Comparison of ENCODE assay signal across 18 mouse cellular contexts in genomic region chr2:110181666-110182065, GRCm38 (mm10).
DNase-seq lines count a peak whose midpoint lies in the region; ATAC-seq and TF ChIP-seq lines count a peak whose summit lies in the region.
"Had no signal": no experiment of that assay in that cellular context is flagged by ENCODE, and none has a peak within 500 bp of the region (broad histone marks: within the 10 kb centered on the region; RNA-seq: fewer than 3 reads in every experiment).

No protein-coding gene starts in this region.

- no peak overlapping the region for H3K9ac ChIP-seq in heart, postnatal 0 days (replicated peaks; ENCODE audit: low read depth, low read length)
- H3K9ac ChIP-seq: hindbrain, embryonic 13.5 days had no signal

- no peaks in the 10 kb centered on the region for H3K27me3 ChIP-seq in heart, postnatal 0 days (ENCODE audit: control insufficient read depth, insufficient read depth, low read length)
- H3K27me3 ChIP-seq: hindbrain, embryonic 13.5 days had no signal

- no peak for TF ChIP-seq CTCF in heart, postnatal 0 days (IDR thresholded peaks at IDR 0.05; ENCODE audit: low read depth)

- H3K4me1 ChIP-seq in heart, postnatal 0 days (ENCODE audit: control insufficient read depth, insufficient read depth) = peaks cover 43% of the 10 kb centered on the region

- no peak for TF ChIP-seq EP300 in heart, postnatal 0 days (IDR thresholded peaks at IDR 0.05; ENCODE audit: low read depth)

- 79% methylated on average over 6 of the region's 6 CpGs for WGBS in heart, postnatal 0 days

- no peak overlapping the region for H3K4me3 ChIP-seq in heart, postnatal 0 days (ENCODE audit: low read depth, low read length)
- H3K4me3 ChIP-seq: erythroblast, embryonic 14.5 days; forebrain, embryonic 10.5 days; gastrocnemius, adult 2 months; heart, adult 2 months; hindbrain, embryonic 13.5 days had no signal

- no peak for ATAC-seq in heart, postnatal 0 days (ENCODE audit: insufficient read depth, low read depth)
- ATAC-seq: forebrain, embryonic 14.5 days; hindbrain, postnatal 0 days had no signal

- intact Hi-C loops in heart, postnatal 10 days (cut with DNase I) = no loop called here

- DNase-seq in heart, adult 11 months = peak; percentile 70
- DNase-seq in heart, postnatal 10 days = no peak
- no peak for DNase-seq in heart, postnatal 0 days (ENCODE audit: low spot score)
- no peak for DNase-seq in heart, adult 9 months (ENCODE audit: low spot score in 2 of 2)
- peak; percentile 79 for DNase-seq in kidney, adult 9 months
- DNase-seq in kidney, postnatal 14 days = no peak
- peak; percentile 22 for DNase-seq in kidney, postnatal 10 days
- DNase-seq in gastrocnemius, postnatal 25 days = no peak
- DNase-seq: cerebellum, adult 11 months; cerebellum, adult 8-10 months; gastrocnemius, postnatal 36 days; heart, adult 2 months had no signal

- H3K27ac ChIP-seq in heart, postnatal 0 days (ENCODE audit: low read depth) = 0 out of 2 replicates have a peak overlapping the region, but pooled peaks have one; percentile 66
- H3K27ac ChIP-seq: forebrain, embryonic 10.5 days; gastrocnemius, adult 2 months; heart, adult 2 months; hindbrain, embryonic 13.5 days; hindbrain, postnatal 0 days had no signal

- H3K36me3 ChIP-seq in heart, postnatal 0 days (replicated peaks; ENCODE audit: control insufficient read depth, insufficient read depth, low read length) = no peaks in the 10 kb centered on the region
- H3K36me3 ChIP-seq: forebrain, embryonic 10.5 days; hindbrain, embryonic 13.5 days had no signal

- no peak overlapping the region for H3K4me2 ChIP-seq in heart, postnatal 0 days (ENCODE audit: low read depth, low read length)
- H3K4me2 ChIP-seq: hindbrain, embryonic 13.5 days had no signal

- no peaks in the 10 kb centered on the region for H3K9me3 ChIP-seq in heart, postnatal 0 days (replicated peaks; ENCODE audit: control insufficient read depth, low read length)
- H3K9me3 ChIP-seq: forebrain, embryonic 10.5 days; hindbrain, embryonic 13.5 days had no signal

Comparison
In these comparisons a context has a peak if more than half of its experiments do, and no peak if none do; other contexts are left out.
1. DNase-seq: peak in heart, adult 11 months (single experiment), kidney, adult 9 months (single experiment) and kidney, postnatal 10 days (single experiment); none in heart, postnatal 10 days (0 of 2), heart, postnatal 0 days (single experiment), heart, adult 9 months (0 of 2), kidney, postnatal 14 days (single experiment) and gastrocnemius, postnatal 25 days (single experiment).